Mouse (Mus musculus) limb, embryonic 10.5 days (tissue): ENCODE measurements around the gene Atp6v0b. TPM values are rescaled to one million over a fixed set of nuclear protein-coding genes. Genes with fewer than 3 reads are reported as not detected.
A peak's percentile ranks its signal among the peaks of the same experiment; 100 is the strongest.

Source experiments
- DNase-seq: peaks from one replicate; pipeline ENCODE4 v3.0.0-alpha.2; 2017; ENCODE audit warnings: low spot score
- H3K27ac ChIP-seq: fragments of 300-500 bp; sonication (generic); 2 replicates; pipeline ENCODE4 v1.5.1; 2016; ENCODE audit warnings: mild to moderate bottlenecking
- H3K27me3 ChIP-seq: fragments of 300-500 bp; sonication (generic); 2 replicates; pipeline ENCODE4 v1.6.1; 2016; ENCODE audit warnings: low read depth, mild to moderate bottlenecking; ENCODE audit not compliant: poor library complexity, severe bottlenecking
- H3K36me3 ChIP-seq: fragments of 300-500 bp; sonication (generic); 2 replicates; pipeline ENCODE4 v1.6.1; 2016; ENCODE audit warnings: mild to moderate bottlenecking, moderate library complexity
- H3K4me1 ChIP-seq: fragments of 300-500 bp; sonication (generic); 2 replicates; pipeline ENCODE4 v1.6.1; 2016
- H3K4me3 ChIP-seq: fragments of 300-500 bp; sonication (generic); 2 replicates; pipeline ENCODE4 v1.5.1; 2016; ENCODE audit warnings: mild to moderate bottlenecking, moderate library complexity
- H3K9me3 ChIP-seq: fragments of 300-500 bp; sonication (generic); replicated peaks from 2 replicates; pipeline ENCODE4 v1.6.1; 2016; ENCODE audit warnings: mild to moderate bottlenecking
- WGBS: fragments of 180-500 bp; shearing (Covaris S2); methylation state at CpG from one replicate; pipeline ENCODE4 v1.1.7; 2016; 5-methylcytosine and 5-hydroxymethylcytosine counted together
- polyA plus RNA-seq: library from polyadenylated mRNA; unstranded; fragments of >200 nt; fragmentation: Nextera tagmentation; extraction: Ambion mirVana; gene quantifications from 2 replicates; pipeline ENCODE4 v1.2.1, GENCODE M21; 2016

The Atp6v0b gene
- polyA plus RNA-seq, 1 experiment from 2014 or later: 147 TPM

DNA sequence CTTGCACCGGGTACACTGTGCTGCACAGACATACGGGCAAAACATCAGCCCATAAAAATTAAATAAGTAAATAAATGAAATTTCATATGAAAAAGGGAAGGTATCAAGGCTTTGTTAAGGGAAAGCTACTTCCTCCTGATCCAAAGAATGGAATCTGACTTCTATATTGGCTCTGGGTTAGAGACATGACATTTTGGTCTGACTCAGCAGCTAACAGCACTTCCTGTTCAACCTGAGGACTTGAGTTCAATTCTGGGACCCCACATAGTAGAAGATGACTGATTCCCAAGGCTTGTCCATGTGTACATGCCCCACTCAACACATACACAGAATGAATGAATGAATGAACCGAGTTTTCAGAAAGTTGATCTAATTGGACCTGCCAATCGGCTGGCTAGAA, 30.7 kb upstream of the Atp6v0b start:
- peaks cover 23% of the 10 kb centered on the region for H3K4me1 ChIP-seq
- no peak for DNase-seq
- H3K27ac ChIP-seq: no peak overlapping the region
- H3K9me3 ChIP-seq: no peaks in the 10 kb centered on the region
- no peak overlapping the region for H3K4me3 ChIP-seq
- WGBS: 94% methylated on average over 4 of the region's 4 CpGs
- H3K27me3 ChIP-seq: no peaks in the 10 kb centered on the region
- H3K36me3 ChIP-seq: peaks cover 3% of the 10 kb centered on the region; the same call in 1 of the 2 replicates

- Histone ChIP-seq H3K9me3 (no peaks in the 10 kb centered on the region), H3K36me3 (peaks cover 7% of the 10 kb centered on the region; the same call in 1 of the 2 replicates), H3K27ac (no peak overlapping the region), H3K27me3 (no peaks in the 10 kb centered on the region), H3K4me3 (no peak overlapping the region), H3K4me1 (peaks cover 26% of the 10 kb centered on the region)
- no peak for DNase-seq
- 89% methylated on average over 4 of the region's 4 CpGs for WGBS
Measured at GRCm38 (mm10) chr4:117917402-117917801, 30.3 kb upstream of the Atp6v0b start.

- no peak for DNase-seq
- 79% methylated on average over 5 of the region's 5 CpGs for WGBS
- H3K4me1 ChIP-seq: peaks cover 26% of the 10 kb centered on the region
- no peak overlapping the region for H3K27ac ChIP-seq
- no peaks in the 10 kb centered on the region for H3K9me3 ChIP-seq
- H3K36me3 ChIP-seq: peaks cover 17% of the 10 kb centered on the region
- no peaks in the 10 kb centered on the region for H3K27me3 ChIP-seq
- H3K4me3 ChIP-seq: 0 out of 2 replicates have a peak overlapping the region, but pooled peaks have one; percentile 80
Measured at GRCm38 (mm10) chr4:117916386-117916785, 29.3 kb upstream of the Atp6v0b start.

- WGBS: 11% methylated on average over 19 of the region's 19 CpGs
- DNase-seq: peak; percentile 42
Measured at GRCm38 (mm10) chr4:117915489-117916105, 28.5 kb upstream of the Atp6v0b start.

GRCm38 (mm10) chr4:117914591-117915442, 27.7 kb upstream of the Atp6v0b start, which contains the start of gene Ipo13:
Gene Ipo13 (minus strand): TSS chr4:117914999.
- peaks cover 26% of the 10 kb centered on the region for H3K4me1 ChIP-seq
- H3K36me3 ChIP-seq: peaks cover 32% of the 10 kb centered on the region
- H3K27ac ChIP-seq: peak within 1 kb of the TSS; percentile 97
- peak; percentile 96 for DNase-seq
- under 1% methylated on average over 61 of the region's 61 CpGs for WGBS
- H3K9me3 ChIP-seq: no peaks in the 10 kb centered on the region
- H3K4me3 ChIP-seq: peak within 1 kb of the TSS; percentile 80
- no peaks in the 10 kb centered on the region for H3K27me3 ChIP-seq

More at GRCm38 (mm10) chr4:117915489-117916105, 28.5 kb upstream of the Atp6v0b start:
- peak overlapping the region; percentile 80 for H3K4me3 ChIP-seq
- no peaks in the 10 kb centered on the region for H3K9me3 ChIP-seq
- H3K4me1 ChIP-seq: peaks cover 26% of the 10 kb centered on the region
- no peaks in the 10 kb centered on the region for H3K27me3 ChIP-seq
- H3K36me3 ChIP-seq: peaks cover 25% of the 10 kb centered on the region
- H3K27ac ChIP-seq: peak overlapping the region; percentile 97

GRCm38 (mm10) chr4:117914031-117914430, 26.9 kb upstream of the Atp6v0b start:
- Histone ChIP-seq H3K27me3 (no peaks in the 10 kb centered on the region), H3K4me1 (peaks cover 29% of the 10 kb centered on the region), H3K36me3 (peaks cover 40% of the 10 kb centered on the region), H3K4me3 (peak overlapping the region; percentile 80), H3K9me3 (no peaks in the 10 kb centered on the region), H3K27ac (peak overlapping the region; percentile 97)
- WGBS: 28% methylated on average over 8 of the region's 8 CpGs
- peak; percentile 35 for DNase-seq

DNA sequence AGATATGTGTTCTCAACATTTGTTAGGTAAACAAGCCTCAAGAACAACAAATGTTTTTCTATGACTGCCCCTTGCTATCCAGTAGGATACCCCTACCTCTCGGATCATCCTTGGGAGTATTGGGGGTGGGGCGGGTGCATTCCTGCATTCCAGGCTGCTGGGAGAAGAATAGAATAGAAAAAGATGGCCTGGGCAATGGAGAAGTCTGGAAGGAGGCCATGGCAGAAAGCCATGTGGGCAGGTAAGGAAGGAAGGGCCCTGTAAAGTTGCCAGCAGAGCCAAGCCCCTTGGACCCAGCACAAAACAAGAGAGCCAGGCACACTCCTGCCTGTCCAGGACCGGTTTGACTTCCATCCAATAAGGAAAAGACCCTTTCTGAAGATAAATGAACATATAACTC, 26.3 kb upstream of the Atp6v0b start:
- WGBS: 55% methylated on average over 3 of the region's 3 CpGs
- Histone ChIP-seq H3K36me3 (peaks cover 46% of the 10 kb centered on the region), H3K27ac (no peak overlapping the region), H3K4me1 (peaks cover 31% of the 10 kb centered on the region), H3K9me3 (no peaks in the 10 kb centered on the region), H3K4me3 (peak overlapping the region; percentile 80), H3K27me3 (no peaks in the 10 kb centered on the region)
- no peak for DNase-seq

GRCm38 (mm10) chr4:117912685-117913273, 25.6 kb upstream of the Atp6v0b start:
- no peak overlapping the region for H3K27ac ChIP-seq
- peak overlapping the region; percentile 80 for H3K4me3 ChIP-seq
- H3K27me3 ChIP-seq: no peaks in the 10 kb centered on the region
- no peak for DNase-seq
- H3K9me3 ChIP-seq: no peaks in the 10 kb centered on the region
- WGBS: 62% methylated on average over 7 of the region's 7 CpGs
- H3K4me1 ChIP-seq: peaks cover 31% of the 10 kb centered on the region
- peaks cover 53% of the 10 kb centered on the region for H3K36me3 ChIP-seq

- no peak overlapping the region for H3K27ac ChIP-seq
- no peak for DNase-seq
- no peaks in the 10 kb centered on the region for H3K9me3 ChIP-seq
- 93% methylated on average over 13 of the region's 13 CpGs for WGBS
- peaks cover 57% of the 10 kb centered on the region for H3K36me3 ChIP-seq
- H3K27me3 ChIP-seq: no peaks in the 10 kb centered on the region
- H3K4me3 ChIP-seq: no peak overlapping the region
- peaks cover 31% of the 10 kb centered on the region for H3K4me1 ChIP-seq
Measured at GRCm38 (mm10) chr4:117912131-117912561, 25.0 kb upstream of the Atp6v0b start.

DNA sequence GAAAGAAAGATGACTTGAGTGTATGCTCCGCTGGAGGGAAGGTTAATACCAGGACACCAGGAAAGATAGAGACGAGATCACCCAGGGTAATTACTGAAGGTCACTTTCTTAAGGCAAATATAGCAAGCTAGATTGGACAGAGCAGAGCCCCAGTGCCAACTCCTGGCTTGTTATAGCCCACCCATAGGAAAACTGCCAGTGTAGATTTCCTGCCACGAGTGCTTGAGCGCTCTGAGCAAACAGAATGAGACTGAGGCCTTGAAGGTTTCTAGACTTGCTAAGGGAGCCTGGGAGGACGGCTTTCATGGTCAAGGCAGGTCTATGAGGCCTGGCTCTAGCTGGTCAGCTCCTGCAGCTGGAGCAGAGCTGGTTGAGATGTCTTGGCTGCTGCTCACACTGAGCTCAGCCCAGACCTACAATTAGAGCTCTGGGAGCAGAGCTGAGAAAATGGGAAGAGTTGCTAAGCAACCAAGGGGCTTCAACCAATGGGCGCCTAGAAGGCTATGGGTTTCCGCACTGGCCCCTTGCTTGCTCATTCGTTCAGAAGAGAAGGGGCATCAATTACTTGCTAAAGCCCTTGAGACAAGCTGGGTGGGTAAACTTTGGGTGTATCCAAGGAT, 21.8 kb upstream of the Atp6v0b start:
- no peaks in the 10 kb centered on the region for H3K27me3 ChIP-seq
- H3K4me3 ChIP-seq: no peak overlapping the region
- H3K36me3 ChIP-seq: peaks cover 86% of the 10 kb centered on the region
- no peak overlapping the region for H3K27ac ChIP-seq
- 85% methylated on average over 8 of the region's 8 CpGs for WGBS
- no peak for DNase-seq
- H3K4me1 ChIP-seq: peaks cover 19% of the 10 kb centered on the region
- H3K9me3 ChIP-seq: no peaks in the 10 kb centered on the region

DNA sequence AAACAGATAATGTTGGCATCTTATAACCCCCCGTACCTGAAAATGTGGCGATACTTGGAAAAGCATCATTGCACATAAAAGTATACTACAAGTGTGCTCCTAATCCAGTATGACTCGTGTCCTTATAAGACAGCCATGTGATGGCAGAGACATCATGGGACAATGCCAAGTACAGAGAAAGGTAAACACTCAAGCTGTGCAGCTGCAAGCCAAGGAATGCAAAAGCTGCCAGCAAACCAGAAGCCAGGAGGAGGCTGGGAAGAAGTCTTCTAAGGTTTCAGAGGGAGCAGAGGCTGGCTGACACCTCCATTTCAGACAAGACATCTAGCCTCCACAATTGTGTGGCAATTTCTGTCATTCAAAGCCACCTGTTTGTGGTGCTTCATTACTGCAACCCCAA, 19.1 kb upstream of the Atp6v0b start:
- 94% methylated on average over 3 of the region's 3 CpGs for WGBS
- H3K36me3 ChIP-seq: peaks cover 94% of the 10 kb centered on the region
- H3K27me3 ChIP-seq: no peaks in the 10 kb centered on the region
- no peak overlapping the region for H3K4me3 ChIP-seq
- DNase-seq: no peak
- no peaks in the 10 kb centered on the region for H3K9me3 ChIP-seq
- H3K4me1 ChIP-seq: peaks cover 5% of the 10 kb centered on the region; the same call in 1 of the 2 replicates
- H3K27ac ChIP-seq: no peak overlapping the region

DNA sequence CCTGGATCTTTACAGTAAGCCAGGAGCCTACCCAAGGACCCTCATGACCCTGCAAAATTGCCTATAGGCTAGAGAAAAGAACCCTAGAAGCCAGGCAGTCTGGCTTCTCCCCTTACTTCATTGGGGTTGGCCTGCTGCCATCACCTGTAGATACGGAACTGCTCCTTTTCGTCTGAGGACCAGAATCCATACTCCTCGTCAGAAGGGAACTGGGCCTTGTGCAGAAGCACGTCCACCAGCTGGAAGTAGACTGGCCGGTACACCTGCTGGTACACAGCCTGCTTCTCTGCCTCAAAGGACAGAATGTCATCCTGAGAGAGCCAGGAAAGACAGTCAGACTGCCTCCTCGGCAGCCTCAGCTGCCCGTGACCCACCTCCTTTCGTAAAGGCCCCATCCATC, 17.6 kb upstream of the Atp6v0b start:
- DNase-seq: no peak
- Histone ChIP-seq H3K36me3 (peaks cover 94% of the 10 kb centered on the region), H3K4me1 (peaks cover 5% of the 10 kb centered on the region; the same call in 1 of the 2 replicates), H3K27me3 (no peaks in the 10 kb centered on the region), H3K4me3 (no peak overlapping the region), H3K9me3 (no peaks in the 10 kb centered on the region), H3K27ac (no peak overlapping the region)
- WGBS: 95% methylated on average over 8 of the region's 8 CpGs
